9 mouse cellular contexts compared by ENCODE assay signal in genomic region chr9:96720510-96721162, GRCm38 (mm10). TPM values are rescaled to one million over a fixed set of nuclear protein-coding genes. Genes with fewer than 3 reads are reported as not detected.
DNase-seq lines count a peak whose midpoint lies in the region; ATAC-seq and TF ChIP-seq lines count a peak whose summit lies in the region.
"Had no signal": no experiment of that assay in that cellular context is flagged by ENCODE, and none has a peak within 500 bp of the region (broad histone marks: within the 10 kb centered on the region; RNA-seq: fewer than 3 reads in every experiment).

No protein-coding gene starts in this region.

- H3K9me3 ChIP-seq in heart, embryonic 10.5 days, result no peaks in the 10 kb centered on the region
- H3K9me3 ChIP-seq in hindbrain, embryonic 14.5 days (ENCODE audit: control insufficient read depth, low read length), result no peaks in the 10 kb centered on the region
- no peaks in the 10 kb centered on the region for H3K9me3 ChIP-seq in liver, postnatal 0 days (ENCODE audit: low read length)

- intact Hi-C loops in heart, postnatal 25 days (cut with DNase I), result no loop called here
- intact Hi-C loops in gastrocnemius, postnatal 14 days (cut with DNase I; ENCODE audit: low total_unique reads), result no loop called here
- intact Hi-C loops in left cerebral cortex, postnatal 25 days (cut with DNase I), result no loop called here

- no peak for DNase-seq in heart, embryonic 10.5 days (ENCODE audit: low spot score)
- DNase-seq in heart, postnatal 25 days (ENCODE audit: low spot score), result no peak
- peak; percentile 61 for DNase-seq in Muller cell, postnatal 12 days (ENCODE audit: inconsistent ontology term)
- no peak for DNase-seq in hindbrain, embryonic 14.5 days (ENCODE audit: low spot score)
- DNase-seq in liver, postnatal 0 days, result no peak
- DNase-seq in gastrocnemius, postnatal 14 days, result no peak
- DNase-seq in left cerebral cortex, postnatal 25 days (ENCODE audit: low spot score in 2 of 2), result no peak
- no peak for DNase-seq in frontal cortex, postnatal 36 days (ENCODE audit: low spot score in 2 of 2)

- peaks cover 13% of the 10 kb centered on the region for H3K36me3 ChIP-seq in heart, embryonic 10.5 days
- H3K36me3 ChIP-seq in hindbrain, embryonic 14.5 days (replicated peaks; ENCODE audit: control insufficient read depth, insufficient read depth), result 0 out of 2 replicates have a peak, but pooled peaks cover 10% of the 10 kb centered on the region
- H3K36me3 ChIP-seq in liver, postnatal 0 days (replicated peaks; ENCODE audit: insufficient read depth, low read length), result peaks cover 5% of the 10 kb centered on the region; the same call in 1 of the 2 replicates

- WGBS in heart, embryonic 10.5 days, result 68% methylated on average over 11 of the region's 11 CpGs
- WGBS in hindbrain, embryonic 14.5 days, result 66% methylated on average over 11 of the region's 11 CpGs
- WGBS in liver, postnatal 0 days (ENCODE audit: insufficient replicate concordance), result 50% methylated on average over 11 of the region's 11 CpGs

- TF ChIP-seq CTCF in liver, postnatal 0 days (IDR thresholded peaks at IDR 0.05; ENCODE audit: low read depth), result no peak

- no peaks in the 10 kb centered on the region for H3K27me3 ChIP-seq in heart, embryonic 10.5 days (ENCODE audit: insufficient read depth, poor library complexity, severe bottlenecking)
- no peaks in the 10 kb centered on the region for H3K27me3 ChIP-seq in hindbrain, embryonic 14.5 days (ENCODE audit: control insufficient read depth, insufficient read depth, low read length)
- H3K27me3 ChIP-seq in liver, postnatal 0 days (ENCODE audit: insufficient read depth, low read length), result no peaks in the 10 kb centered on the region
- H3K27me3 ChIP-seq: Patski had no signal

- H3K4me1 ChIP-seq in heart, embryonic 10.5 days, result peaks cover 35% of the 10 kb centered on the region
- peaks cover 41% of the 10 kb centered on the region for H3K4me1 ChIP-seq in hindbrain, embryonic 14.5 days (replicated peaks; ENCODE audit: control insufficient read depth, insufficient read depth, low read length)
- H3K4me1 ChIP-seq in liver, postnatal 0 days (ENCODE audit: insufficient read depth), result peaks cover 33% of the 10 kb centered on the region

- ATAC-seq in hindbrain, embryonic 14.5 days (ENCODE audit: low FRiP score), result no peak
- ATAC-seq in liver, postnatal 0 days, result no peak

- no peak for TF ChIP-seq EP300 in liver, postnatal 0 days (IDR thresholded peaks at IDR 0.05; ENCODE audit: low read depth)

- 0 out of 2 replicates have a peak overlapping the region, but pooled peaks have one; percentile 98 for H3K9ac ChIP-seq in hindbrain, embryonic 14.5 days
- peak overlapping the region; percentile 95 for H3K9ac ChIP-seq in liver, postnatal 0 days (replicated peaks)

- peak overlapping the region; percentile 88 for H3K4me2 ChIP-seq in hindbrain, embryonic 14.5 days (replicated peaks)
- peak overlapping the region; percentile 85 for H3K4me2 ChIP-seq in liver, postnatal 0 days (ENCODE audit: low read depth, low read length)

- H3K27ac ChIP-seq in heart, embryonic 10.5 days, result peak overlapping the region; percentile 99
- H3K27ac ChIP-seq in hindbrain, embryonic 14.5 days, result peak overlapping the region; percentile 95; the same call in 1 of the 2 replicates
- peak overlapping the region; percentile 98 for H3K27ac ChIP-seq in liver, postnatal 0 days (ENCODE audit: low read depth)

- H3K4me3 ChIP-seq in heart, embryonic 10.5 days, result peak overlapping the region; percentile 78
- H3K4me3 ChIP-seq in hindbrain, embryonic 14.5 days (replicated peaks; ENCODE audit: low read length), result peak overlapping the region; percentile 79; the same call in 1 of the 2 replicates
- 0 out of 2 replicates have a peak overlapping the region, but pooled peaks have one; percentile 90 for H3K4me3 ChIP-seq in liver, postnatal 0 days (ENCODE audit: low read depth, low read length)

RNA-seq across cellular contexts. Expression of gene Zbtb38, which starts 32.0 kb away (rescaled TPM):
- polyA plus RNA-seq in heart, embryonic 10.5 days (2016; fragmentation: Nextera tagmentation; extraction: Ambion mirVana), result 13.4 and 24.5 TPM in 2 replicates
- 10 to 100 TPM; 32.5 to 37.7 TPM for total RNA-seq in heart, postnatal 25 days (2021)
- 46.9 and 52.2 TPM in 2 replicates for polyA plus RNA-seq in hindbrain, embryonic 14.5 days (2014; fragmentation: Nextera tagmentation; extraction: Ambion mirVana)
- polyA plus RNA-seq in liver, postnatal 0 days (2015; fragmentation: Nextera tagmentation; extraction: Ambion mirVana), result 6.0 and 7.5 TPM in 2 replicates
- 10 to 100 TPM; 12.9 to 14.6 TPM for total RNA-seq in gastrocnemius, postnatal 14 days (2021)
- total RNA-seq in left cerebral cortex, postnatal 25 days (2021), result 10 to 100 TPM; 57.6 to 58.8 TPM
